Mouse (Mus musculus): ENCODE measurements at regions not wholly inside any gene's neighbourhood (a gene's known extent, or its start where the extent isn't known, plus 50 kb on each side); places are given as distances from the start of the nearest gene placed in this dataset.

- no peak for ATAC-seq (ENCODE audit: extremely low read depth, insufficient number of reproducible peaks, low FRiP score, poor library complexity, severe bottlenecking)
Measured at GRCm38 (mm10) chr1:194354332-194355120, 263.5 kb upstream of the Plxna2 start.

DNA sequence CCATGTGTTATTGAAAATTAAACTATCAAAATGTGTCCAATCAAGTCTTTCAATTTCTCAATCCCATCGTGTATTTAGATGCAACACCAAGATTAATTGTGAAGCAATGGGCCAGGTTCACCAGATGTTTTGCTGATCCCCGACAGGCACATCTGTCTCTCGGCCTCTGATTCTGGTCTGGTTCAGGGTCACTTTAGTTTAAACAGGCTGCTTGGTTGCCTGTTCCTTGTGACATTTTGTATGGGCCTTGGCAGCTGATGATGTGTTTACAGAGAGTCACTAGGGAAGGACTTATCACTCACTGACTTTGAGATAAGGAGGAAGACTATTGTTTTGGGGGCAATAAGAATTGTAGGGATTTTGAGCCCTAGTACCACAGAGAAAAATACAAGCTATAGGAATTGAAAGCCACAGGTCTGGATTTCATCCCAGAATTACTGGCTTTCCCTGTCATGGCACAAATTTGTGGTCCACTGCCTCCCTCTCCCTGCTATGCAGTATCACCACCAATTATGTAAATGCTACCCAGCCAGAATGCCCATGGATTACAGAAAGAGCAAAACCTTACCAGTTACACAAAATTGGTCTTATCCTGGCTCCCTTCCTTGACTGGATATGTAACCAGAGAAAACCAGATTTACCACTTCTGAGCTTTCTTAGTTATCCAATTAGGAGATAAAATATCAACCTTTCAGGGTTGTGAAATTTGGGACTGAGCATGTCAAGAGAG, 272.5 kb upstream of the Plxna2 start:
- no peak for ATAC-seq (ENCODE audit: extremely low read depth, insufficient number of reproducible peaks, low FRiP score, poor library complexity, severe bottlenecking)

- ATAC-seq (ENCODE audit: extremely low read depth, insufficient number of reproducible peaks, low FRiP score, poor library complexity, severe bottlenecking): no peak
Measured at GRCm38 (mm10) chr1:194342568-194342967, 275.4 kb upstream of the Plxna2 start.

- no peak for ATAC-seq (ENCODE audit: extremely low read depth, insufficient number of reproducible peaks, low FRiP score, poor library complexity, severe bottlenecking)
Measured at GRCm38 (mm10) chr1:194341758-194342157, 276.3 kb upstream of the Plxna2 start.

- ATAC-seq (ENCODE audit: extremely low read depth, insufficient number of reproducible peaks, low FRiP score, poor library complexity, severe bottlenecking): no peak
Measured at GRCm38 (mm10) chr1:194334752-194335719, 283.0 kb upstream of the Plxna2 start.

DNA sequence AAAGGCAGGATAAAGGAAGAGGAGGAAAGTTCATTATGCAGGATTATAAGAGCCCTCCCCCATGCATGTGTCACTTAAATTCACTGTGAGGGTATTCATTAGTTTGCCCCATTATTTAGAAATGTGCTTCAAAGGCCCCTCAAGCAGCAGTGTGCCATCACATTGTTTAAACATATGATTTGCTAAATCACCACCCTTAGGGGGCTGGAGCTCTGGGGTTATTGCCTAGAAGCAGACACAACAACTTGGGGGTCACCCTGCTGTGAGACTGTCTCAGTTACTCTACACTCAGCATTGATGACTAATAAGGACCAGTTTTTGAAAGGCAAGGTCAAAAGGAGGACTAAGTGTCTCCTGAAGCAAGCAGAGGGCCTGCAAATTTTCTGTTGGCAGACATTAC, 285.4 kb upstream of the Plxna2 start:
- ATAC-seq (ENCODE audit: extremely low read depth, insufficient number of reproducible peaks, low FRiP score, poor library complexity, severe bottlenecking): no peak

GRCm38 (mm10) chr1:194330471-194330870, 287.5 kb upstream of the Plxna2 start:
- ATAC-seq (ENCODE audit: extremely low read depth, insufficient number of reproducible peaks, low FRiP score, poor library complexity, severe bottlenecking): no peak

- ATAC-seq (ENCODE audit: extremely low read depth, insufficient number of reproducible peaks, low FRiP score, poor library complexity, severe bottlenecking): no peak
Measured at GRCm38 (mm10) chr1:194320320-194321036, 297.5 kb upstream of the Plxna2 start.

GRCm38 (mm10) chr1:194318351-194318750, 299.7 kb upstream of the Plxna2 start:
- no peak for ATAC-seq (ENCODE audit: extremely low read depth, insufficient number of reproducible peaks, low FRiP score, poor library complexity, severe bottlenecking)

DNA sequence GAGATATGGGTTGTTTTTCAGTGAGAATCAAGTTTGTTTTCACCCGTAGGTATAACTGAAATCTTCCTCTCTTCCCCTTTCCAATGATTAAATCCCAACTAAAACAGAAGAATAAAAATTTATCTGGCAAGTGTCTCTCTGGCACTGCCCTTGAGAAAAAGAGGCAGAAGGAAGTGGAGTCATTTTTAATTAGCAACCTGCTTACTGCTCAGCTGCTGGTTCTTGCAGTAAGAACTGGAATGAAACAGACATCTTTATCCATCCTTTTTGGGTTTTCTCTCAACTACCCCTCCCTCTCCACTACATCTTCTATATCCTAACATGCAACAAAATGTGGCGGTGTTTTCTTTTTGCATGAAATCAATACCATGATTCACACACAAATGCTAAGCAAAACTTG, 302.4 kb upstream of the Plxna2 start:
- no peak for ATAC-seq (ENCODE audit: extremely low read depth, insufficient number of reproducible peaks, low FRiP score, poor library complexity, severe bottlenecking)

DNA sequence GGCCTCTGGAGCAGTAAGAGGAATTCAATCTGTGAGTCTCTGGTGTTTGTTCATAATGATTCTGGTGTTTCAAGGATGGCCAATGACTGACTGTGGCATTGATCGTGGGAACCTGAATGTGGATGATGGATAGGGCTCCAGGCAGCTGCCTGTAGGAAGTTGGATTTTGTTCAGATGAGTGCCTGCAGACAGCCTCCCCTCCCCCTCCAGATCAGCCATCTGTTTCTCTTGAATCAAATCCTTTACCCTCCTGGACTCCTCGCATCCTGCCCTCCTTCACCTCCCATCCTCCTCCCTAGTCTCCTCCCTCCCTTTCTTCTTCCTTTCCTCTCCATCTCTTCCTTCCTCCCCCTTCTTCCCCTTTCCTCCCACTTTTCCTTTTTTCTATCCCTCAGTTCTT, 307.6 kb upstream of the Plxna2 start:
- no peak for ATAC-seq (ENCODE audit: extremely low read depth, insufficient number of reproducible peaks, low FRiP score, poor library complexity, severe bottlenecking)

GRCm38 (mm10) chr1:194308648-194309047, 309.4 kb upstream of the Plxna2 start:
- ATAC-seq (ENCODE audit: extremely low read depth, insufficient number of reproducible peaks, low FRiP score, poor library complexity, severe bottlenecking): no peak

GRCm38 (mm10) chr1:194303951-194304350, 314.1 kb upstream of the Plxna2 start:
- no peak for ATAC-seq (ENCODE audit: extremely low read depth, insufficient number of reproducible peaks, low FRiP score, poor library complexity, severe bottlenecking)

GRCm38 (mm10) chr1:194302775-194303174, 315.2 kb upstream of the Plxna2 start:
- ATAC-seq (ENCODE audit: extremely low read depth, insufficient number of reproducible peaks, low FRiP score, poor library complexity, severe bottlenecking): no peak

GRCm38 (mm10) chr1:194281941-194282340, 336.1 kb upstream of the Plxna2 start:
- ATAC-seq (ENCODE audit: extremely low read depth, insufficient number of reproducible peaks, low FRiP score, poor library complexity, severe bottlenecking): no peak

DNA sequence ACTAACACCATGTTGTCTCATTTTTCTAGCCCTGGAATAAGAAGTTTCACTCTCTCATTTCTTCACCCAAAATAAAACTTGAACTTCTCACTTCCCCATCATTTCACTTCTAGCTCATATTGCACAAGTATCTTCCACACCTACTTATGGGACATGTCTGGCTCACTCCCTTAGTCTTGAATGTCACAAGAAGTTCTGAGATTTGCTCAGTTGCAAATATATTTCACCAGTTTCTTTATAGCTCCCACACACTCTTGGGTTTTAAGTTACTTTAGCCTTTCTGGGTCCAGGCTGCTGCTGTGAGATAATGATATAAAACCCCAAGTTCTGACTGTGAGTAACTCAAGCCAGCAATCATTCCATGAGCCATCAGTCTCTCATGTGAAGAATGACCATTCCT, 350.0 kb upstream of the Plxna2 start:
- no peak for ATAC-seq (ENCODE audit: extremely low read depth, insufficient number of reproducible peaks, low FRiP score, poor library complexity, severe bottlenecking)

- no peak for ATAC-seq (ENCODE audit: extremely low read depth, insufficient number of reproducible peaks, low FRiP score, poor library complexity, severe bottlenecking)
Measured at GRCm38 (mm10) chr1:194262374-194262773, 355.6 kb upstream of the Plxna2 start.

DNA sequence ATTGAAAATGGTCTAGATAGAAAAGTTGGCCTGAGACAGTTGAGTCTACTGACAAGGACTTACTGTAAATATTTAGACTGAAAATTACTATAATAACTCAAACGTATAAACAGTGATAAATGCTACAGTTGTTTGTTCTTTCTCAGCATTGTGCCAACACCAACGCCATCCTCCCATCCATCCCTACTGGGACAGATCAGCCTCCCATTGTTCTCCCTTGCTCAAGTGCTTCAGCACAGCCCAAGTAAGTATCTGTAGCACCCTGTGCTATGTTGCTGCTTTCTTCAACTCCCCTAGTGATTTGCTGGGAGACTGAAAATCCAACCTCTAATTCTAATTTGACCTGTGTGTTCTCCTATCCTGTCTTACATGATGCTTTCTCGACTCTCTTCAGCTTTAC, 358.1 kb upstream of the Plxna2 start:
- no peak for ATAC-seq (ENCODE audit: extremely low read depth, insufficient number of reproducible peaks, low FRiP score, poor library complexity, severe bottlenecking)

Measured in neutrophil, adult 5-6 weeks (primary cell).